Comparison of ENCODE assay signal across 9 mouse cellular contexts in the genomic region with DNA sequence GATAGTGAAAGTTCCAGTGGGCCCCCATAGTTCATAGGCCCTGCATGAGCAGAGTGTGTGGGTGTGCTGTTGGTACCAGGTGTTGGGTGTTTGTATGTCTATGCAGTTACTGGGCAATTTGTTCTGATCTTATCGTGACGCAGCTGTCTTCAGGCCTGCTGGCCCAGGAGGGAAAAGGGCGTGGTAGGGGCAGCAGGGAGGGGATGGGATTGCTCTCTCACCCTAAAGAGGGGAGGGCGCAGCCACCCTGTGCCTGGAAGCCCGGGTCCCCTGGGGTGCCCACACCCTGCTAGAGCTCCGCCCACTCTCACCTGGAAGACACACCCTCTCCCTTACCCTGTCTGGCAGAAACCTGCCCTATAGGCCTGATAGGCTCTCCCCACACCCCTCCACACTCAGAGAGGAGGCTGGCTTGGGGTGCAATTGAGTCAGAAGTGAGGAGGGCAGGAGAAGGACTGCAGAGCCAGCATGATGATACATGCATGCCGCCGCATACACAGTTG. TPM values are rescaled to one million over a fixed set of nuclear protein-coding genes. Genes with fewer than 3 reads are reported as not detected.
DNase-seq lines count a peak whose midpoint lies in the region; ATAC-seq and TF ChIP-seq lines count a peak whose summit lies in the region.
"Had no signal": no experiment of that assay in that cellular context is flagged by ENCODE, and none has a peak within 500 bp of the region (broad histone marks: within the 10 kb centered on the region; RNA-seq: fewer than 3 reads in every experiment).

No protein-coding gene starts in this region.

- H3K4me2 ChIP-seq in lung, postnatal 0 days (replicated peaks; ENCODE audit: low read depth, low read length), result no peak overlapping the region
- no peak overlapping the region for H3K4me2 ChIP-seq in limb, embryonic 15.5 days

- no peaks in the 10 kb centered on the region for H3K9me3 ChIP-seq in lung, postnatal 0 days (ENCODE audit: low read length)
- H3K9me3 ChIP-seq in limb, embryonic 15.5 days, result no peaks in the 10 kb centered on the region

- no peak for TF ChIP-seq CTCF in lung, postnatal 0 days (IDR thresholded peaks at IDR 0.05)

- H3K36me3 ChIP-seq in lung, postnatal 0 days (ENCODE audit: insufficient read depth, low read length), result no peaks in the 10 kb centered on the region
- H3K36me3 ChIP-seq in limb, embryonic 15.5 days, result no peaks in the 10 kb centered on the region

- no peak overlapping the region for H3K9ac ChIP-seq in lung, postnatal 0 days (replicated peaks; ENCODE audit: low read depth)
- H3K9ac ChIP-seq in limb, embryonic 15.5 days, result no peak overlapping the region

- H3K27me3 ChIP-seq in lung, postnatal 0 days (replicated peaks; ENCODE audit: insufficient read depth, low read length), result no peaks in the 10 kb centered on the region
- peaks cover 31% of the 10 kb centered on the region for H3K27me3 ChIP-seq in limb, embryonic 15.5 days

- H3K27ac ChIP-seq in lung, postnatal 0 days (ENCODE audit: low read length), result peak overlapping the region; percentile 2; the same call in 1 of the 2 replicates
- no peak overlapping the region for H3K27ac ChIP-seq in limb, embryonic 15.5 days

- WGBS in lung, postnatal 0 days, result 51% methylated on average over 8 of the region's 8 CpGs
- WGBS in limb, embryonic 15.5 days, result 29% methylated on average over 8 of the region's 8 CpGs

- TF ChIP-seq EP300 in lung, postnatal 0 days (IDR thresholded peaks at IDR 0.05), result no peak

- peak; percentile 27 for DNase-seq in lung, postnatal 0 days (ENCODE audit: low spot score)
- no peak for DNase-seq in lung, postnatal 4 days
- peak; percentile 72 for DNase-seq in R1 (ENCODE audit: low read depth, low spot score)
- DNase-seq in thymus, postnatal 14 days, result peak; percentile 69
- no peak for DNase-seq in B cell, adult 2 months
- DNase-seq in adrenal gland, adult (ENCODE audit: inconsistent age in 2 of 2, low spot score in 1 of 2), result no peak
- DNase-seq in cerebellum, adult 8-10 months, result no peak
- DNase-seq: cerebellum, adult 11-12 months had no signal

- no peak overlapping the region for H3K4me3 ChIP-seq in lung, postnatal 0 days (ENCODE audit: low read depth, low read length)
- no peak overlapping the region for H3K4me3 ChIP-seq in limb, embryonic 15.5 days

- no peaks in the 10 kb centered on the region for H3K4me1 ChIP-seq in lung, postnatal 0 days (ENCODE audit: insufficient read depth, low read depth, low read length)
- H3K4me1 ChIP-seq in limb, embryonic 15.5 days, result peaks cover 13% of the 10 kb centered on the region; the same call in 1 of the 2 replicates

- ATAC-seq in lung, postnatal 0 days, result peak; percentile 20
- ATAC-seq in limb, embryonic 15.5 days (ENCODE audit: insufficient number of reproducible peaks, low FRiP score, low TSS enrichment, low read depth), result peak; percentile 41

RNA-seq across cellular contexts. Expression of gene Crybg2, which starts 1.4 kb away (rescaled TPM):
- polyA plus RNA-seq in lung, postnatal 0 days (2015; fragmentation: Nextera tagmentation; extraction: Ambion mirVana), result 2.8 and 3.1 TPM in 2 replicates
- polyA plus RNA-seq in limb, embryonic 15.5 days (2015; fragmentation: Nextera tagmentation; extraction: Ambion mirVana), result 17.3 and 17.5 TPM in 2 replicates

RNA-seq across cellular contexts. Expression of gene Zfp683, which starts 8.4 kb away (rescaled TPM):
- not detected in 2 replicates for polyA plus RNA-seq in lung, postnatal 0 days (2015; fragmentation: Nextera tagmentation; extraction: Ambion mirVana)
- not detected in 2 replicates for polyA plus RNA-seq in limb, embryonic 15.5 days (2015; fragmentation: Nextera tagmentation; extraction: Ambion mirVana)

RNA-seq across cellular contexts. Expression of gene Cd52, which starts 32.9 kb away (rescaled TPM):
- polyA plus RNA-seq in lung, postnatal 0 days (2015; fragmentation: Nextera tagmentation; extraction: Ambion mirVana), result 65.8 and 65.9 TPM in 2 replicates
- polyA plus RNA-seq in limb, embryonic 15.5 days (2015; fragmentation: Nextera tagmentation; extraction: Ambion mirVana), result 15.9 and 20.1 TPM in 2 replicates

RNA-seq across cellular contexts. Expression of gene Ubxn11, which starts 40.4 kb away (rescaled TPM):
- polyA plus RNA-seq in lung, postnatal 0 days (2015; fragmentation: Nextera tagmentation; extraction: Ambion mirVana), result 10.3 and 11.3 TPM in 2 replicates
- polyA plus RNA-seq in limb, embryonic 15.5 days (2015; fragmentation: Nextera tagmentation; extraction: Ambion mirVana), result 10.7 and 13.3 TPM in 2 replicates

RNA-seq across cellular contexts. Expression of gene Lin28a, which starts 43.4 kb away (rescaled TPM):
- polyA plus RNA-seq in lung, postnatal 0 days (2015; fragmentation: Nextera tagmentation; extraction: Ambion mirVana), result 0.19 TPM in 1 of 2 replicates, not detected in the other
- polyA plus RNA-seq in limb, embryonic 15.5 days (2015; fragmentation: Nextera tagmentation; extraction: Ambion mirVana), result 0.17 TPM in 1 of 2 replicates, not detected in the other

Comparison
In these comparisons a context has a peak if more than half of its experiments do, and no peak if none do; other contexts are left out.
1. DNase-seq: peak in lung, postnatal 0 days (single experiment), R1 (single experiment) and thymus, postnatal 14 days (single experiment); none in lung, postnatal 4 days (0 of 2), B cell, adult 2 months (0 of 2), adrenal gland, adult (0 of 2) and cerebellum, adult 8-10 months (single experiment).